Mouse (Mus musculus) forelimb bud, embryonic 11.5 days (tissue): ENCODE data around the gene Por.
A peak's percentile ranks its signal among the peaks of the same experiment; 100 is the strongest.

Source experiments
- DNase-seq: peaks from one replicate; pipeline ENCODE4 v3.0.0-alpha.2; 2012; ENCODE audit warnings: low read depth, low spot score

Por gene

GRCm38 (mm10) chr5:135702190-135702589 is 32.4 kb downstream of the Por start:
- DNase-seq: no peak

- no peak for DNase-seq
These were observed 32.9 kb downstream of the Por start for GRCm38 (mm10) chr5:135702682-135703192.

GRCm38 (mm10) chr5:135703431-135703830 is 33.6 kb downstream of the Por start:
- DNase-seq: no peak

- no peak for DNase-seq
These were observed 35.5 kb downstream of the Por start for GRCm38 (mm10) chr5:135705383-135705782.

GRCm38 (mm10) chr5:135707039-135707438 is 37.2 kb downstream of the Por start:
- DNase-seq: no peak

- DNase-seq: no peak
These were observed 38.0 kb downstream of the Por start for GRCm38 (mm10) chr5:135707855-135708254.

GRCm38 (mm10) chr5:135709716-135710115 is 39.9 kb downstream of the Por start:
- no peak for DNase-seq

- DNase-seq: no peak
These were observed 40.9 kb downstream of the Por start for GRCm38 (mm10) chr5:135710599-135711214.

GRCm38 (mm10) chr5:135711582-135712355 is 41.9 kb downstream of the Por start:
- no peak for DNase-seq

- no peak for DNase-seq
These were observed 43.0 kb downstream of the Por start for GRCm38 (mm10) chr5:135712803-135713202.

GRCm38 (mm10) chr5:135713441-135714218 is 43.8 kb downstream of the Por start:
- no peak for DNase-seq

GRCm38 (mm10) chr5:135715624-135716023 is 45.8 kb downstream of the Por start:
- no peak for DNase-seq

- no peak for DNase-seq
These were observed 49.8 kb downstream of the Por start for GRCm38 (mm10) chr5:135719586-135720120.

GRCm38 (mm10) chr5:135720121-135720520 is 50.3 kb downstream of the Por start:
- no peak for DNase-seq

- no peak for DNase-seq
These were observed 51.2 kb downstream of the Por start for GRCm38 (mm10) chr5:135721076-135721475.

GRCm38 (mm10) chr5:135722121-135722520 is 52.3 kb downstream of the Por start:
- DNase-seq: no peak

- no peak for DNase-seq
These were observed 53.4 kb downstream of the Por start for GRCm38 (mm10) chr5:135723165-135723751.

GRCm38 (mm10) chr5:135724536-135725322 is 54.9 kb downstream of the Por start:
- DNase-seq: peak; percentile 81

GRCm38 (mm10) chr5:135725391-135725841 is 55.6 kb downstream of the Por start:
- peak; percentile 85 for DNase-seq

GRCm38 (mm10) chr5:135725991-135726390 is 56.2 kb downstream of the Por start:
- no peak for DNase-seq
